Mouse (Mus musculus): ENCODE measurements around the gene Adgrg3. TPM values are rescaled to one million over a fixed set of nuclear protein-coding genes. Genes with fewer than 3 reads are reported as not detected.
A peak's percentile ranks its signal among the peaks of the same experiment; 100 is the strongest.

The Adgrg3 gene
- polyA plus RNA-seq, 1 experiment from 2014 or later = 1.2 TPM

DNA sequence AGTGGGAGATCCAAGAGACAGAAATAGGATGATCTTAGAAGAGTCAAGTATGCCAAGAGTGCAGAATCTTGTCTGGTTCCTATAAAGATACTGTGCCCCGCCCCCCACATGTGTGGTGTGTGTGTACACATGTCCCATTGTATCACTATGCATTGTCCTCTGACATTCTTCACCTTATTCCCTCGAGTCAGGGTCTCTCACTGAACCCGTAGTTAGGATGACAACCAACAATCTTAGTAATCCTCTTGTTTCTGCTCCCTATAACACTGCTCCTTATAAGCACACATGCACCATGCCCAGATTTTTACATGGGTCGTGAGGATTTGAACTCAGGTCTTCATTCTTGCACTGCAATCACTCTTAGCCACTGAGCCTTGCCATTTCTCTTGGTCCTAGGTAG is 61.8 kb downstream of the Adgrg3 start:
- Histone ChIP-seq H3K4me3 (ENCODE audit: low read length) (no peak overlapping the region), H3K27me3 (replicated peaks; ENCODE audit: control insufficient read depth, insufficient read depth, low read length) (no peaks in the 10 kb centered on the region), H3K9ac (ENCODE audit: low read depth, low read length) (no peak overlapping the region), H3K4me2 (ENCODE audit: low read length) (no peak overlapping the region), H3K36me3 (ENCODE audit: control insufficient read depth, insufficient read depth, low read length) (no peaks in the 10 kb centered on the region), H3K27ac (ENCODE audit: low read depth, low read length) (no peak overlapping the region), H3K9me3 (ENCODE audit: control insufficient read depth, low read length) (no peaks in the 10 kb centered on the region), H3K4me1 (ENCODE audit: control insufficient read depth, insufficient read depth, low read depth, low read length) (peaks cover 16% of the 10 kb centered on the region)
- ATAC-seq = no peak
- 89% methylated on average over 4 of the region's 4 CpGs for WGBS

- peaks cover 16% of the 10 kb centered on the region for H3K4me1 ChIP-seq (ENCODE audit: control insufficient read depth, insufficient read depth, low read depth, low read length)
- peak within 1 kb of the TSS; percentile 85 for H3K4me3 ChIP-seq (ENCODE audit: low read length)
- WGBS = 0% methylated on average over 47 of the region's 47 CpGs
- H3K9me3 ChIP-seq (ENCODE audit: control insufficient read depth, low read length) = no peaks in the 10 kb centered on the region
- peak within 1 kb of the TSS; percentile 87 for H3K27ac ChIP-seq (ENCODE audit: low read depth, low read length)
- H3K4me2 ChIP-seq (ENCODE audit: low read length) = peak within 1 kb of the TSS; percentile 90
- peak; percentile 99 for ATAC-seq
- H3K9ac ChIP-seq (ENCODE audit: low read depth, low read length) = peak within 1 kb of the TSS; percentile 86
- no peaks in the 10 kb centered on the region for H3K27me3 ChIP-seq (replicated peaks; ENCODE audit: control insufficient read depth, insufficient read depth, low read length)
- no peaks in the 10 kb centered on the region; the same call in 1 of the 2 replicates for H3K36me3 ChIP-seq (ENCODE audit: control insufficient read depth, insufficient read depth, low read length)
Observed at GRCm38 (mm10) chr8:95080381-95081341, 63.2 kb downstream of the Adgrg3 start, which contains the start of gene Katnb1. TSS of gene Katnb1 (plus strand) at chr8:95081186.

DNA sequence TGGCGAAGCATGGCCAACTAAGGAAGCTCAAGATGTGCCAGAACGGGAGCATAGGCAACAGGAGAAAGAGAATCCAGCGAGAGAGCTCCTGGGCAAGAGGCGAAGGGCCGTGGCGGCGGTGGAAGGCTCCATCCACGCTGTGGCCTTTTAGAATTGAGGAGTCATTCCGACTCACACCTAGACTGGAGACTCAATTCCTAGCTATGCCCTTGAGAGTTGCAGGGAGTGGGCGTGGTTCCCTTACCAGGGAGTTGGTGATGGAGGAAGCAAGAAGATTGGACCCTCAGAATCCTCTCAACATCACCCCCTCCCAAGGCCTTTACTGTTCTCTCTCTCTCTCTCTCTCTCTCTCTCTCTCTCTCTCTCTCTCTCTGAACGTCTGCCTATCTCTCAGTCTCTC is 64.2 kb downstream of the Adgrg3 start:
- ATAC-seq = no peak
- Histone ChIP-seq H3K27me3 (replicated peaks; ENCODE audit: control insufficient read depth, insufficient read depth, low read length) (no peaks in the 10 kb centered on the region), H3K9me3 (ENCODE audit: control insufficient read depth, low read length) (no peaks in the 10 kb centered on the region), H3K27ac (ENCODE audit: low read depth, low read length) (peak overlapping the region; percentile 87), H3K36me3 (ENCODE audit: control insufficient read depth, insufficient read depth, low read length) (no peaks in the 10 kb centered on the region; the same call in 1 of the 2 replicates), H3K9ac (ENCODE audit: low read depth, low read length) (peak overlapping the region; percentile 86), H3K4me1 (ENCODE audit: control insufficient read depth, insufficient read depth, low read depth, low read length) (peaks cover 16% of the 10 kb centered on the region), H3K4me2 (ENCODE audit: low read length) (peak overlapping the region; percentile 90), H3K4me3 (ENCODE audit: low read length) (peak overlapping the region; percentile 85)
- 9% methylated on average over 11 of the region's 11 CpGs for WGBS

GRCm38 (mm10) chr8:95084261-95084660 is 66.8 kb downstream of the Adgrg3 start:
- Histone ChIP-seq H3K9ac (ENCODE audit: low read depth, low read length) (no peak overlapping the region), H3K4me1 (ENCODE audit: control insufficient read depth, insufficient read depth, low read depth, low read length) (peaks cover 16% of the 10 kb centered on the region), H3K36me3 (ENCODE audit: control insufficient read depth, insufficient read depth, low read length) (peaks cover 13% of the 10 kb centered on the region), H3K27me3 (replicated peaks; ENCODE audit: control insufficient read depth, insufficient read depth, low read length) (no peaks in the 10 kb centered on the region), H3K4me3 (ENCODE audit: low read length) (no peak overlapping the region), H3K27ac (ENCODE audit: low read depth, low read length) (no peak overlapping the region), H3K4me2 (ENCODE audit: low read length) (no peak overlapping the region), H3K9me3 (ENCODE audit: control insufficient read depth, low read length) (no peaks in the 10 kb centered on the region)
- ATAC-seq = no peak
- 94% methylated on average over 4 of the region's 4 CpGs for WGBS

- H3K27me3 ChIP-seq (replicated peaks; ENCODE audit: control insufficient read depth, insufficient read depth, low read length) = no peaks in the 10 kb centered on the region
- no peak overlapping the region for H3K4me3 ChIP-seq (ENCODE audit: low read length)
- no peak overlapping the region for H3K4me2 ChIP-seq (ENCODE audit: low read length)
- H3K9ac ChIP-seq (ENCODE audit: low read depth, low read length) = no peak overlapping the region
- 87% methylated on average over 10 of the region's 10 CpGs for WGBS
- H3K36me3 ChIP-seq (ENCODE audit: control insufficient read depth, insufficient read depth, low read length) = peaks cover 14% of the 10 kb centered on the region
- peaks cover 16% of the 10 kb centered on the region for H3K4me1 ChIP-seq (ENCODE audit: control insufficient read depth, insufficient read depth, low read depth, low read length)
- no peak overlapping the region for H3K27ac ChIP-seq (ENCODE audit: low read depth, low read length)
- H3K9me3 ChIP-seq (ENCODE audit: control insufficient read depth, low read length) = no peaks in the 10 kb centered on the region
- ATAC-seq = no peak
Observed at GRCm38 (mm10) chr8:95084744-95085431, 67.4 kb downstream of the Adgrg3 start.

GRCm38 (mm10) chr8:95085432-95086141 is 68.1 kb downstream of the Adgrg3 start:
- WGBS = 95% methylated on average over 7 of the region's 7 CpGs
- no peaks in the 10 kb centered on the region for H3K9me3 ChIP-seq (ENCODE audit: control insufficient read depth, low read length)
- peaks cover 16% of the 10 kb centered on the region for H3K4me1 ChIP-seq (ENCODE audit: control insufficient read depth, insufficient read depth, low read depth, low read length)
- no peak for ATAC-seq
- H3K9ac ChIP-seq (ENCODE audit: low read depth, low read length) = no peak overlapping the region
- H3K4me2 ChIP-seq (ENCODE audit: low read length) = no peak overlapping the region
- H3K36me3 ChIP-seq (ENCODE audit: control insufficient read depth, insufficient read depth, low read length) = peaks cover 21% of the 10 kb centered on the region
- no peak overlapping the region for H3K4me3 ChIP-seq (ENCODE audit: low read length)
- H3K27ac ChIP-seq (ENCODE audit: low read depth, low read length) = no peak overlapping the region
- no peaks in the 10 kb centered on the region for H3K27me3 ChIP-seq (replicated peaks; ENCODE audit: control insufficient read depth, insufficient read depth, low read length)

- WGBS = 85% methylated on average over 4 of the region's 4 CpGs
- Histone ChIP-seq H3K4me2 (ENCODE audit: low read length) (no peak overlapping the region), H3K36me3 (ENCODE audit: control insufficient read depth, insufficient read depth, low read length) (peaks cover 43% of the 10 kb centered on the region), H3K27me3 (replicated peaks; ENCODE audit: control insufficient read depth, insufficient read depth, low read length) (no peaks in the 10 kb centered on the region), H3K9me3 (ENCODE audit: control insufficient read depth, low read length) (no peaks in the 10 kb centered on the region), H3K9ac (ENCODE audit: low read depth, low read length) (no peak overlapping the region), H3K27ac (ENCODE audit: low read depth, low read length) (no peak overlapping the region), H3K4me3 (ENCODE audit: low read length) (no peak overlapping the region), H3K4me1 (ENCODE audit: control insufficient read depth, insufficient read depth, low read depth, low read length) (no peaks in the 10 kb centered on the region)
- ATAC-seq = no peak
Observed at GRCm38 (mm10) chr8:95093574-95093973, 76.1 kb downstream of the Adgrg3 start.

Data from hindbrain, embryonic 16.5 days (tissue).